Mouse (Mus musculus) megakaryocyte, embryonic 14.5 days (primary cell): ENCODE measurements at regions not wholly inside any gene's neighbourhood (a gene's known extent, or its start where the extent isn't known, plus 50 kb on each side); places are given as distances from the start of the nearest gene placed in this dataset.

ENCODE experiments used
- H3K27me3 ChIP-seq: replicated peaks from 2 replicates; pipeline ENCODE3; 2012; ENCODE audit warnings: inconsistent platforms
- H3K36me3 ChIP-seq: replicated peaks from 2 replicates; pipeline ENCODE3; 2012; ENCODE audit warnings: low read length, inconsistent platforms, mixed read lengths
- H3K4me1 ChIP-seq: 2 replicates; pipeline ENCODE4 v1.6.1; 2012; ENCODE audit warnings: inconsistent platforms
- H3K4me3 ChIP-seq: replicated peaks from 2 replicates; pipeline ENCODE3; 2012; ENCODE audit warnings: moderate library complexity, mild to moderate bottlenecking, inconsistent platforms
- H3K9me3 ChIP-seq: 2 replicates; pipeline ENCODE4 v1.6.1; 2012; ENCODE audit warnings: inconsistent platforms
- FLI1 ChIP-seq: IDR thresholded peaks from 2 replicates; pipeline ENCODE4 v1.6.1; 2012; ENCODE audit warnings: low read length, inconsistent platforms, mixed read lengths
- GATA1 ChIP-seq: IDR thresholded peaks from 3 replicates; pipeline ENCODE4 v1.6.1; 2012; ENCODE audit warnings: mixed read lengths, low read length, inconsistent platforms, borderline replicate concordance

DNA sequence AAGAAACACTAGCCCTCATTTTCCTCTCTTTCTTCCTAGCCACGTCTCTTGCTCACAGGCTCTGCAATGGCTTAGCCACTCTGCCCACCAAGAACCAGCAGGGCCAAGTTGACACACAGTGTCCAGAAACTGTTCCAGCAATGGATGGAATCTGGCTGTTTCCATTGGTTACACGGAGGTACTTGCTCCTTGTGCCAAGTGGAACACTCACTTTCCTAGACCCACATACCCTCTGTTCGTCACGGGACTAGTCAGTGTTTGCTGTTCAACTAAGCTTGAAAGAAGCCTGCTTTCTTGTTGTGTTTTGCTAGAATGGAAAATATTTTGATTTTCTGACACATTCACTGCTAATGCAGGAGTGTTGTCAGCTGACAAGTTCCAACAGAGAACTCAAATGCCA lies 575.7 kb upstream of the Gulo start:
- no peak for TF ChIP-seq GATA1
- no peak for TF ChIP-seq FLI1
- no peak overlapping the region for H3K4me3 ChIP-seq
- peaks cover 9% of the 10 kb centered on the region for H3K9me3 ChIP-seq
- H3K27me3 ChIP-seq: no peaks in the 10 kb centered on the region
- H3K36me3 ChIP-seq: no peaks in the 10 kb centered on the region
- H3K4me1 ChIP-seq: no peaks in the 10 kb centered on the region

DNA sequence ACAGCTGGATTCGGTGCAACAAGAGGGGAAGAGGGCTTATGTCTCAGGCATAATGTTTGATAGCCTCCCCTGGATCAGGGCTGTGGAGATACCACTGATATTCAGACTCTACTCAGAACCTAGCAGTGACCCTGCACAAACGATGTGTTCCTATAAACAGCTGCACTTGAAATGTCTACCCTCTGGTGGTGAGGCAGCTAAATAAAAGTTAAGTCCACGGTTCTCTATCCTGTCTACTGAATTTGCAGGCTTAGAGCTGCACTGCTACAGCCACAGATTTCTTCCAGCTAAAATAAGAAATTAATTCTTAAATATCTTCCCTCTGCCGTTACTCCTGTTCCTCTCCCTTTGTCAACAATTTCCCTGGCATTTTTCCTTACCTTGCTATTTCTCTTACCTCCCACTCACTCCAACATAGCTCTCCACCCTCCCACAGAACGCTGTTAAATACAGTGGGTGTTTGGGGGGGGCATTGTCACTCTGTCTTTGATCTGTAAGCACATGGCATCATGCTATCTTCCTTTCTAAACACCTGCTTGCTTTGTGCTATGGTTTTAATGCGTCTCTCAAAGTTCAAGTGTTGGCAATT lies 571.0 kb upstream of the Gulo start:
- no peak for TF ChIP-seq GATA1
- no peak for TF ChIP-seq FLI1
- no peaks in the 10 kb centered on the region for H3K4me1 ChIP-seq
- peaks cover 11% of the 10 kb centered on the region for H3K9me3 ChIP-seq
- H3K4me3 ChIP-seq: no peak overlapping the region
- H3K36me3 ChIP-seq: no peaks in the 10 kb centered on the region
- H3K27me3 ChIP-seq: no peaks in the 10 kb centered on the region

DNA sequence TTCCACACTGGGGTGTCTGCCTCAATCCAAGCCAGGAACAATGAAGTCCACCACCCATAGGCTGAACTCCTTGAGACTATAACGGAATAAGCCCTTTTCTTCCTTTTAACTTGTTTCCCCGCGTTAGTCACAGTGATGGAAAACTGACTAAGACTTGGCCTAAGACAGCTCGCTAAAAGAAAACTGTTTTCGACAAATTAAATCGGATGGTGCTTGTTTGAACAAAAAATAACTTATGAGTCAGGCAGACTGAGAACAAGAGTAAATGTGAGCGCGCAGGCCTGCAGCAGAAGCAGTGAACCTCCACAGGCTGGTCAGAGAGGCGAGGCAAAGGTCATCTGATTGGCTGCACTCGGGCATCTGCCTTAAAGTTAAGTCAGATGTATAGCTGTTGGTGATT lies 557.6 kb upstream of the Gulo start:
- Histone ChIP-seq H3K9me3 (no peaks in the 10 kb centered on the region), H3K4me1 (no peaks in the 10 kb centered on the region), H3K27me3 (no peaks in the 10 kb centered on the region), H3K36me3 (no peaks in the 10 kb centered on the region), H3K4me3 (no peak overlapping the region)
- TF ChIP-seq GATA1 (no peak), FLI1 (no peak)

DNA sequence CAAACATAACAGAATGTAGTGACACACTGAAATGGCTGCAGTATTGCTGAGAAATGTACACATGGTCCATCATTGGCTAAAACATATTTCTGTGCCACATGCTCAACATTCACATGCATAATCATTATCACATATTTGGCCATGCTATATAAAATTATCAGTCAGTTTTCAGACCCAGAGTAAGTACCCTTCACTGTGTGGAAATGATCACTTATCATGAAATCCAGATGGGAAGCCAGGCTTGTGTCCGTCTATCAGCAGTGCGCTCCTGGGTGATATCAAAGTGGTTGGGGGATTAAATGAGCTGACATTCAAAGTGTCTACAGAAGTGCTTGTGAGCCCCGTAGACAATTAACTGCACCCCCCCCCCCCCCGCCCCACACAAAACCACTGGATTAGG lies 553.7 kb upstream of the Gulo start:
- no peaks in the 10 kb centered on the region for H3K4me1 ChIP-seq
- H3K4me3 ChIP-seq: no peak overlapping the region
- H3K36me3 ChIP-seq: no peaks in the 10 kb centered on the region

DNA sequence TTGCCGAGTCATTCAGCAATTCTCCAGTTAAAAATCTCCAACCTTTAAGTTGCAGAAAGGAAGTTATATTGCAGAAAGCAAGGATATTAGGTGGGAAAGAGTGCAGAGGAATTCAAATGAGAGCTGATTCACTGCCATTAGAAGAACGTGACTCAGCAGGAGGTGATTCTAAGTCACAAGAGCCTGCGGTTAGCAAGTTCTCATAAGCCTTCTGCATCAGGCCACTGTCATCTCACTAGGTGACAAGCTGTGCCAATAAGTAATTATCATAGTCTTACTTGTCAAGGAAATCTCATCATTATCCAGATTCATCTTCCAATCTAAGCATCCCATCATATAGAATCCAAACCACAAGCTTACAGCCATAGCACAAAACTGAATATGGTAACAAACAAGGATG lies 552.7 kb upstream of the Gulo start:
- no peaks in the 10 kb centered on the region for H3K4me1 ChIP-seq
- H3K27me3 ChIP-seq: no peaks in the 10 kb centered on the region
- H3K4me3 ChIP-seq: no peak overlapping the region
- H3K36me3 ChIP-seq: no peaks in the 10 kb centered on the region
- TF ChIP-seq GATA1 (no peak), FLI1 (no peak)
- no peaks in the 10 kb centered on the region for H3K9me3 ChIP-seq

More for the DNA sequence above, 553.7 kb upstream of the Gulo start:
- TF ChIP-seq FLI1: no peak
- no peak for TF ChIP-seq GATA1
- Histone ChIP-seq H3K9me3 (no peaks in the 10 kb centered on the region), H3K27me3 (no peaks in the 10 kb centered on the region)

DNA sequence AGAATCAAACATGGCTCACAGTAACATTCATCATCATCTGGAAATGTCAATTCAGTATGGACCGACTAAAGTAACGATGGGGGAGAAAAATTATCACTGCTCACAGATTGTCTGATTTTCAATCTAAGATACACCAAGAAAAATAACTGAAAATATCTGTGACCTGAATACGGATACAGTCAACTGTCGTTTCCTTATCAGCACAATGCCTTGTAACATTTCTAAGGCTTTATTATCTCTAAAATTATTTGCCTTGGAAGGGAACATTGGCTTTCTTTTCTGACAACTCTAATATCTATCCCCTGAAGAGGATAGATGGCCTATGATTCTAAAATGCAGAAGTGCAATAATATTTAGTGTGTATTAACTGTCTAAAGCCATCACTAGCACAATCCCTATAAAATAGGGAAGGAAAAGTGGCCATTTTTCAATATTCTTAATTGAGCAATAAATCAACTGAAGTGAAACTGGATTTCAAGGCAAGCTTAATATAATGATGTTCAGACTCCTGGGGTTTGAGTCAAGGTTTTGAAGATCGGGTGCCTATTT lies 552.1 kb upstream of the Gulo start:
- no peaks in the 10 kb centered on the region for H3K4me1 ChIP-seq
- TF ChIP-seq GATA1 (no peak), FLI1 (no peak)
- no peak overlapping the region for H3K4me3 ChIP-seq
- H3K27me3 ChIP-seq: no peaks in the 10 kb centered on the region
- H3K9me3 ChIP-seq: no peaks in the 10 kb centered on the region
- no peaks in the 10 kb centered on the region for H3K36me3 ChIP-seq

DNA sequence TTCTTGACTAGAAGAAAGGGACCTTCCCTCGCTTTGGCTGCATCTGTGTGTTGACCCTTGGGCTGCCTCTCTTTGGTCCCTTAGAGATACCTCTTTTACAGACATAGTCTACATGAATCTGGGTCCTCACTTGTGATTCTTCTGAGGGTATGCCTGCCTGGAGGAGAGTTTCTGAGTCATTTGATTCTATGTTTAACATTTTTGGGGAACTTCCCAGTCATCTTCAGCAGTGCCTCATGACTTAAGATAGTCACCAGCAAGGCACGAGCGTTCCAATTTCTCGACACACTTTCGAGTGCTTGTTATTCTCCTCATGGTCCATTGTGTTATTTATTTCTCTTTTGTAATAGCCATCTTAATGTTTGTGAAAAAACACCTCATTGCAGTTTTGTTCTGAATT lies 549.4 kb upstream of the Gulo start:
- Histone ChIP-seq H3K36me3 (no peaks in the 10 kb centered on the region), H3K4me1 (no peaks in the 10 kb centered on the region)
- TF ChIP-seq FLI1 (no peak), GATA1 (no peak)

DNA sequence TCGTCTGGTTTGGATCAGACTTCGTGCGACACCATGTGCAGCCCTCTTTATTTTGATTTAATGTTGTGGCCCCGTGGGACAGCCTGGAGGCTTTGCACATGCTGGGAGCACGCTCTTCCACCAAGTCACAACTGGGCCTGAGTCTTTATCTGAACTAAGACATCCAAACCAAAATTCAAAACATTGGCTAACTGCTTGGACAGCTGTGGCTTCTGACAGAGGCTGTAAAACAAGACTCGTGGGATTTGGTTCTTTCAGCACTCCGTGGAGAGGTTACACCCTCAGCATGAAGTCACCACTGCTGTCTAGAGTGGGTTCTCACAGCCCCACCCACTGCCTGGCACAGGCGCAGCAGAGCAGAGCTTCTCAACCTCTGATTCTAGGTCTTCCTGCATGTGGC lies 548.6 kb upstream of the Gulo start:
- H3K36me3 ChIP-seq: no peaks in the 10 kb centered on the region
- no peaks in the 10 kb centered on the region for H3K9me3 ChIP-seq
- H3K27me3 ChIP-seq: no peaks in the 10 kb centered on the region
- no peak for TF ChIP-seq GATA1
- no peak for TF ChIP-seq FLI1
- H3K4me1 ChIP-seq: no peaks in the 10 kb centered on the region
- H3K4me3 ChIP-seq: no peak overlapping the region

More for the DNA sequence above, 549.4 kb upstream of the Gulo start:
- H3K4me3 ChIP-seq: no peak overlapping the region
- no peaks in the 10 kb centered on the region for H3K27me3 ChIP-seq
- H3K9me3 ChIP-seq: no peaks in the 10 kb centered on the region

DNA sequence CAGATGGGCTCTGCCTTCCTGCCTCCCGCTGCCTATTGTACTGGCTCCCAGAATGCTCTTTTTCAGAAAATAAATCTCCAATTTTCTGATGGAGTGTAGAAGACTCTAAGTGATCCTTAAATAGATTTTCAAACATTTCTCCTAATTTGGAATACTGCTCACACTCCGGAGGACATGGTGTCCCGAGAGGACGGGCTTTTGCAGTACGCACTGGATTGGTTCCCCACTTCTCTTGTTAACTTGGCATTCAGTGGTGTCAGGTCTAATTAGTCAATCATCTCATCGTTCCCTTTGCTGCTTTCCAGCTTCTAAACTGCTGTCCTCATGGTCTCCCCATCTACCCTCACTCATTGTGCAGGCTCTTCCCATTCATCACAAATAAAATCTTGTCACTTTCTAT lies 529.5 kb upstream of the Gulo start:
- H3K4me3 ChIP-seq: no peak overlapping the region
- no peaks in the 10 kb centered on the region for H3K4me1 ChIP-seq
- TF ChIP-seq GATA1: no peak
- TF ChIP-seq FLI1: no peak
- no peaks in the 10 kb centered on the region for H3K9me3 ChIP-seq
- no peaks in the 10 kb centered on the region for H3K36me3 ChIP-seq
- H3K27me3 ChIP-seq: no peaks in the 10 kb centered on the region

DNA sequence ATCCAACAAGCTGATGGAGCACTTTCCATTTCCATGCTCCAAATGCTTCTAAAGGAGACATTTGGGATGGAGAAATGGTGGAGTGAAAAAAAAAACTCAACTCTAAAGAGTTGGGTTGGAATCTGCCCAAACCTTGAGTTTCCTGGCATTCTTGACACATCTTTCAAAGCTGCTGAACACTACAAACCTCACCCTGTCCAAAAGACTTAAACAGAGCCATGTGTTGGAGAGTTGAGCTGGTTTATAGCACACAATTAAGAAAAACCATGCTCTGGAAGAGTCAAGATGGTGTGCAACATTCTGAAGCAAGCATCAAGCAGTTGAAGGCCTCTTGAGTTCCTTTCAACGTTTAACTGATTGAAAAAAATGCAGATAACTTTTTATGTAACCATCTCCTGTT lies 525.7 kb upstream of the Gulo start:
- H3K4me3 ChIP-seq: no peak overlapping the region
- H3K36me3 ChIP-seq: no peaks in the 10 kb centered on the region
- no peak for TF ChIP-seq FLI1
- TF ChIP-seq GATA1: no peak
- no peaks in the 10 kb centered on the region for H3K9me3 ChIP-seq
- no peaks in the 10 kb centered on the region for H3K27me3 ChIP-seq
- no peaks in the 10 kb centered on the region for H3K4me1 ChIP-seq

DNA sequence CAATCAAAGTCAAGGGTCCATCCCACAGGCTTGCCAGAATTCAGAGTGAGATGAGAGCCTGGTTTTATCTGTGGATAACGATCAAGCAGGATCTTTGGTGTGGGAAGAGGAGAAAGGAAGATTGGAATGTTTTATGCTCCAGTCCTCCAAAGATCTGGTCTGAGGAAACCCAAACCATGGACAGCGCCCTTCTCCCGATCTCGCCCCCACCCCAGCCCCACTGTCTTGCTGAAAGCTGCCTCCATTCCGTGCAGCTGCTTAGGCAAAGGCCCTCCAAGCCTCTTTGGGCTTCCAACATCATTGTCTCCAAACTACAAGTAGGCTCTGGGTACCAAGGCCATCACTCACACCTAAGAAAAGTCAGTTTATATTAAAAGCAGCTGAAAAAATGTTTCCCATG lies 519.1 kb upstream of the Gulo start:
- Histone ChIP-seq H3K27me3 (no peaks in the 10 kb centered on the region), H3K9me3 (no peaks in the 10 kb centered on the region), H3K4me1 (no peaks in the 10 kb centered on the region), H3K4me3 (no peak overlapping the region), H3K36me3 (no peaks in the 10 kb centered on the region)
- TF ChIP-seq FLI1 (no peak), GATA1 (no peak)

DNA sequence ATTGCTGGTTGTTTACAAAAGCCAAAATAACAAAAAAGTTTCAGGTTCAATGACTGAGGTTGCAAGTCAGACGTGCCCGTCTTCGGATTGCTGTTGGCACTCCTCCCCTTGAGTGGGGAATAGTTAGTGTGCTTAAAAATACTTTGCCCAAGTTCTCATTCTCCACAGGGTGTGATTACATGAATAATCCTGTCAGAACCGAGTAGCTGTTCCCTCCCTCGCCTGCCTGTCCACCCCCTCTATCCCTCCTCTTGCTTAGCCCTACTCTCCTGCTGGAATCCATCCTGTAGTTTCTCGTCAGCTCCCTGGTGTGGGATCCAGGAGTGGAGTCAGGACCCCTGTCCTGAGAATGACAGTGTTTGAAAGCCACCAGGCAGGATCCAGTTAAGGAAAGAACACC lies 518.1 kb upstream of the Gulo start:
- H3K27me3 ChIP-seq: no peaks in the 10 kb centered on the region
- no peak overlapping the region for H3K4me3 ChIP-seq
- no peak for TF ChIP-seq FLI1
- TF ChIP-seq GATA1: no peak
- H3K36me3 ChIP-seq: no peaks in the 10 kb centered on the region
- H3K9me3 ChIP-seq: no peaks in the 10 kb centered on the region
- no peaks in the 10 kb centered on the region for H3K4me1 ChIP-seq
